In genomic region chr7:127007313-127008024, GRCm38 (mm10) we compare ENCODE assay signal across 10 mouse cellular contexts. TPM values are rescaled to one million over a fixed set of nuclear protein-coding genes. Genes with fewer than 3 reads are reported as not detected.
DNase-seq lines count a peak whose midpoint lies in the region; ATAC-seq and TF ChIP-seq lines count a peak whose summit lies in the region.
"Had no signal": no experiment of that assay in that cellular context is flagged by ENCODE, and none has a peak within 500 bp of the region (broad histone marks: within the 10 kb centered on the region; RNA-seq: fewer than 3 reads in every experiment).

No protein-coding gene starts in this region.

- H3K36me3 ChIP-seq in forebrain, embryonic 12.5 days (replicated peaks) = peaks cover 4% of the 10 kb centered on the region; the same call in 1 of the 2 replicates
- H3K36me3 ChIP-seq in forebrain, postnatal 0 days (ENCODE audit: insufficient read depth) = no peaks in the 10 kb centered on the region
- peaks cover 3% of the 10 kb centered on the region; the same call in 1 of the 2 replicates for H3K36me3 ChIP-seq in limb, embryonic 12.5 days
- H3K36me3 ChIP-seq in limb, embryonic 10.5 days = peaks cover 14% of the 10 kb centered on the region
- no peaks in the 10 kb centered on the region for H3K36me3 ChIP-seq in forebrain, embryonic 15.5 days
- H3K36me3 ChIP-seq in stomach, embryonic 16.5 days (ENCODE audit: control insufficient read depth, insufficient read depth, low read length) = no peaks in the 10 kb centered on the region

- no peak overlapping the region for H3K4me2 ChIP-seq in forebrain, embryonic 12.5 days
- no peak overlapping the region for H3K4me2 ChIP-seq in forebrain, postnatal 0 days (ENCODE audit: low read depth)
- H3K4me2 ChIP-seq in limb, embryonic 12.5 days = no peak overlapping the region
- no peak overlapping the region for H3K4me2 ChIP-seq in forebrain, embryonic 15.5 days (replicated peaks)
- no peak overlapping the region for H3K4me2 ChIP-seq in stomach, embryonic 16.5 days (ENCODE audit: low read depth, low read length)
- H3K4me2 ChIP-seq: heart, embryonic 15.5 days; midbrain, embryonic 13.5 days had no signal

- WGBS in forebrain, embryonic 12.5 days = 84% methylated on average over 6 of the region's 6 CpGs
- WGBS in forebrain, postnatal 0 days = 84% methylated on average over 6 of the region's 6 CpGs
- WGBS in limb, embryonic 12.5 days = 81% methylated on average over 6 of the region's 6 CpGs
- WGBS in limb, embryonic 10.5 days = 85% methylated on average over 6 of the region's 6 CpGs
- WGBS in forebrain, embryonic 15.5 days = 79% methylated on average over 6 of the region's 6 CpGs
- 83% methylated on average over 6 of the region's 6 CpGs for WGBS in stomach, embryonic 16.5 days

- TF ChIP-seq CTCF in forebrain, postnatal 0 days (IDR thresholded peaks at IDR 0.05; ENCODE audit: low read depth) = no peak

- no peak overlapping the region for H3K9ac ChIP-seq in forebrain, embryonic 12.5 days
- no peak overlapping the region for H3K9ac ChIP-seq in forebrain, postnatal 0 days
- H3K9ac ChIP-seq in limb, embryonic 12.5 days (replicated peaks) = peak overlapping the region; percentile 14; the same call in 1 of the 2 replicates
- no peak overlapping the region for H3K9ac ChIP-seq in forebrain, embryonic 15.5 days (replicated peaks)
- H3K9ac ChIP-seq in stomach, embryonic 16.5 days (ENCODE audit: low read length) = 0 out of 2 replicates have a peak overlapping the region, but pooled peaks have one; percentile 4
- H3K9ac ChIP-seq: heart, embryonic 15.5 days; midbrain, embryonic 13.5 days had no signal

- no peaks in the 10 kb centered on the region for H3K9me3 ChIP-seq in forebrain, embryonic 12.5 days
- no peaks in the 10 kb centered on the region for H3K9me3 ChIP-seq in forebrain, postnatal 0 days (ENCODE audit: low read length)
- no peaks in the 10 kb centered on the region for H3K9me3 ChIP-seq in limb, embryonic 12.5 days
- H3K9me3 ChIP-seq in limb, embryonic 10.5 days (replicated peaks) = no peaks in the 10 kb centered on the region
- no peaks in the 10 kb centered on the region for H3K9me3 ChIP-seq in forebrain, embryonic 15.5 days
- H3K9me3 ChIP-seq in stomach, embryonic 16.5 days (replicated peaks; ENCODE audit: control insufficient read depth, low read length) = no peaks in the 10 kb centered on the region
- H3K9me3 ChIP-seq: heart, embryonic 15.5 days; midbrain, embryonic 13.5 days had no signal

- DNase-seq in forebrain, postnatal 0 days = no peak
- no peak for DNase-seq in limb, embryonic 10.5 days (ENCODE audit: low spot score)
- DNase-seq in lung, adult 18-20 months = no peak
- DNase-seq: layer of hippocampus, postnatal 36 days had no signal

- no peak for ATAC-seq in forebrain, embryonic 12.5 days (ENCODE audit: low FRiP score)
- ATAC-seq in forebrain, postnatal 0 days = no peak
- no peak for ATAC-seq in limb, embryonic 12.5 days (ENCODE audit: insufficient number of reproducible peaks, insufficient read depth, low FRiP score, low TSS enrichment, low read depth)
- ATAC-seq in forebrain, embryonic 15.5 days (replicated peaks) = no peak
- ATAC-seq in stomach, embryonic 16.5 days (ENCODE audit: insufficient read depth, low FRiP score) = no peak

- peaks cover 11% of the 10 kb centered on the region for H3K4me1 ChIP-seq in forebrain, embryonic 12.5 days
- 0 out of 2 replicates have a peak, but pooled peaks cover 4% of the 10 kb centered on the region for H3K4me1 ChIP-seq in forebrain, postnatal 0 days (ENCODE audit: insufficient read depth)
- no peaks in the 10 kb centered on the region; the same call in 1 of the 2 replicates for H3K4me1 ChIP-seq in limb, embryonic 12.5 days (replicated peaks)
- no peaks in the 10 kb centered on the region; the same call in 1 of the 2 replicates for H3K4me1 ChIP-seq in limb, embryonic 10.5 days
- H3K4me1 ChIP-seq in forebrain, embryonic 15.5 days = peaks cover 15% of the 10 kb centered on the region
- peaks cover 19% of the 10 kb centered on the region for H3K4me1 ChIP-seq in stomach, embryonic 16.5 days (ENCODE audit: control insufficient read depth, insufficient read depth, low read length)
- H3K4me1 ChIP-seq: midbrain, embryonic 13.5 days had no signal

- H3K4me3 ChIP-seq in forebrain, embryonic 12.5 days (replicated peaks) = no peak overlapping the region
- no peak overlapping the region for H3K4me3 ChIP-seq in forebrain, postnatal 0 days (ENCODE audit: low read depth, low read length)
- no peak overlapping the region for H3K4me3 ChIP-seq in limb, embryonic 12.5 days (replicated peaks)
- no peak overlapping the region for H3K4me3 ChIP-seq in limb, embryonic 10.5 days
- no peak overlapping the region for H3K4me3 ChIP-seq in forebrain, embryonic 15.5 days
- no peak overlapping the region for H3K4me3 ChIP-seq in stomach, embryonic 16.5 days (replicated peaks; ENCODE audit: low read length)
- H3K4me3 ChIP-seq: heart, embryonic 15.5 days; midbrain, embryonic 13.5 days had no signal

- H3K27me3 ChIP-seq in forebrain, embryonic 12.5 days = no peaks in the 10 kb centered on the region
- H3K27me3 ChIP-seq in forebrain, postnatal 0 days (ENCODE audit: insufficient read depth, low read length) = no peaks in the 10 kb centered on the region
- no peaks in the 10 kb centered on the region for H3K27me3 ChIP-seq in limb, embryonic 12.5 days
- no peaks in the 10 kb centered on the region for H3K27me3 ChIP-seq in limb, embryonic 10.5 days (ENCODE audit: low read depth, poor library complexity, severe bottlenecking)
- no peaks in the 10 kb centered on the region for H3K27me3 ChIP-seq in forebrain, embryonic 15.5 days
- H3K27me3 ChIP-seq in stomach, embryonic 16.5 days (ENCODE audit: control insufficient read depth, insufficient read depth, low read length) = no peaks in the 10 kb centered on the region
- H3K27me3 ChIP-seq: heart, embryonic 15.5 days; midbrain, embryonic 13.5 days had no signal

- H3K27ac ChIP-seq in forebrain, embryonic 12.5 days = 0 out of 2 replicates have a peak overlapping the region, but pooled peaks have one; percentile 78
- H3K27ac ChIP-seq in forebrain, postnatal 0 days (ENCODE audit: low read depth, low read length) = no peak overlapping the region
- no peak overlapping the region for H3K27ac ChIP-seq in limb, embryonic 12.5 days
- H3K27ac ChIP-seq in limb, embryonic 10.5 days = no peak overlapping the region
- peak overlapping the region; percentile 92 for H3K27ac ChIP-seq in forebrain, embryonic 15.5 days (replicated peaks)
- H3K27ac ChIP-seq in stomach, embryonic 16.5 days (ENCODE audit: low read length) = peak overlapping the region; percentile 86; the same call in 1 of the 2 replicates

RNA-seq across cellular contexts. Expression of gene Mvp, which starts 7.0 kb away (rescaled TPM):
- 4.2 and 4.6 TPM in 2 replicates for polyA plus RNA-seq in forebrain, embryonic 12.5 days (2016; fragmentation: Nextera tagmentation; extraction: Ambion mirVana)
- total RNA-seq in forebrain, postnatal 0 days (2014; rRNA removed) = 4.8 and 6.9 TPM in 2 replicates
- 3.3 and 3.4 TPM in 2 replicates for polyA plus RNA-seq in forebrain, postnatal 0 days (2015; fragmentation: Nextera tagmentation; extraction: Ambion mirVana)
- polyA plus RNA-seq in limb, embryonic 12.5 days (2016; fragmentation: Nextera tagmentation; extraction: Ambion mirVana) = 4.1 and 4.6 TPM in 2 replicates
- 3.3 and 4.0 TPM in 2 replicates for polyA plus RNA-seq in limb, embryonic 10.5 days (2016; fragmentation: Nextera tagmentation; extraction: Ambion mirVana)
- 3.0 and 3.5 TPM in 2 replicates for polyA plus RNA-seq in forebrain, embryonic 15.5 days (2015; fragmentation: Nextera tagmentation; extraction: Ambion mirVana)
- 28.0 and 28.3 TPM in 2 replicates for polyA plus RNA-seq in stomach, embryonic 16.5 days (2015; fragmentation: Nextera tagmentation; extraction: Ambion mirVana)

RNA-seq across cellular contexts. Expression of gene Pagr1b, which starts 8.8 kb away (rescaled TPM):
- polyA plus RNA-seq in forebrain, embryonic 12.5 days (2016; fragmentation: Nextera tagmentation; extraction: Ambion mirVana) = 0.38 and 0.56 TPM in 2 replicates
- total RNA-seq in forebrain, postnatal 0 days (2014; rRNA removed) = 3.8 TPM in 1 of 2 replicates, not detected in the other
- 1.0 TPM in 1 of 2 replicates, not detected in the other for polyA plus RNA-seq in forebrain, postnatal 0 days (2015; fragmentation: Nextera tagmentation; extraction: Ambion mirVana)
- 0.42 and 0.59 TPM in 2 replicates for polyA plus RNA-seq in limb, embryonic 12.5 days (2016; fragmentation: Nextera tagmentation; extraction: Ambion mirVana)
- polyA plus RNA-seq in limb, embryonic 10.5 days (2016; fragmentation: Nextera tagmentation; extraction: Ambion mirVana) = 0.90 TPM in 1 of 2 replicates, not detected in the other
- polyA plus RNA-seq in forebrain, embryonic 15.5 days (2015; fragmentation: Nextera tagmentation; extraction: Ambion mirVana) = not detected in 2 replicates
- polyA plus RNA-seq in stomach, embryonic 16.5 days (2015; fragmentation: Nextera tagmentation; extraction: Ambion mirVana) = 0.36 TPM in 1 of 2 replicates, not detected in the other
- polyA plus RNA-seq: heart, embryonic 15.5 days had no signal

RNA-seq across cellular contexts. Expression of gene Pagr1a, which starts 9.7 kb away (rescaled TPM):
- polyA plus RNA-seq in forebrain, embryonic 12.5 days (2016; fragmentation: Nextera tagmentation; extraction: Ambion mirVana) = 51.4 and 66.8 TPM in 2 replicates
- 19.2 and 21.9 TPM in 2 replicates for total RNA-seq in forebrain, postnatal 0 days (2014; rRNA removed)
- 18.1 and 31.6 TPM in 2 replicates for polyA plus RNA-seq in forebrain, postnatal 0 days (2015; fragmentation: Nextera tagmentation; extraction: Ambion mirVana)
- polyA plus RNA-seq in limb, embryonic 12.5 days (2016; fragmentation: Nextera tagmentation; extraction: Ambion mirVana) = 33.0 and 34.4 TPM in 2 replicates
- polyA plus RNA-seq in limb, embryonic 10.5 days (2016; fragmentation: Nextera tagmentation; extraction: Ambion mirVana) = 88.5 and 95.0 TPM in 2 replicates
- 32.2 and 40.4 TPM in 2 replicates for polyA plus RNA-seq in forebrain, embryonic 15.5 days (2015; fragmentation: Nextera tagmentation; extraction: Ambion mirVana)
- polyA plus RNA-seq in stomach, embryonic 16.5 days (2015; fragmentation: Nextera tagmentation; extraction: Ambion mirVana) = 43.5 and 56.6 TPM in 2 replicates

RNA-seq across cellular contexts. Expression of gene Gm42742, which starts 13.4 kb away (rescaled TPM):
- polyA plus RNA-seq in forebrain, embryonic 12.5 days (2016; fragmentation: Nextera tagmentation; extraction: Ambion mirVana) = 53.3 and 75.4 TPM in 2 replicates
- total RNA-seq in forebrain, postnatal 0 days (2014; rRNA removed) = 49.1 and 53.6 TPM in 2 replicates
- polyA plus RNA-seq in forebrain, postnatal 0 days (2015; fragmentation: Nextera tagmentation; extraction: Ambion mirVana) = 36.7 and 42.2 TPM in 2 replicates
- 73.7 and 81.2 TPM in 2 replicates for polyA plus RNA-seq in limb, embryonic 12.5 days (2016; fragmentation: Nextera tagmentation; extraction: Ambion mirVana)
- polyA plus RNA-seq in limb, embryonic 10.5 days (2016; fragmentation: Nextera tagmentation; extraction: Ambion mirVana) = 30.8 and 44.7 TPM in 2 replicates
- 67.9 and 75.6 TPM in 2 replicates for polyA plus RNA-seq in forebrain, embryonic 15.5 days (2015; fragmentation: Nextera tagmentation; extraction: Ambion mirVana)
- 31.1 and 39.0 TPM in 2 replicates for polyA plus RNA-seq in stomach, embryonic 16.5 days (2015; fragmentation: Nextera tagmentation; extraction: Ambion mirVana)

RNA-seq across cellular contexts. Expression of gene Prrt2, which starts 13.5 kb away (rescaled TPM):
- polyA plus RNA-seq in forebrain, embryonic 12.5 days (2016; fragmentation: Nextera tagmentation; extraction: Ambion mirVana) = 5.0 and 6.5 TPM in 2 replicates
- total RNA-seq in forebrain, postnatal 0 days (2014; rRNA removed) = 68.2 and 77.8 TPM in 2 replicates
- polyA plus RNA-seq in forebrain, postnatal 0 days (2015; fragmentation: Nextera tagmentation; extraction: Ambion mirVana) = 84.1 and 84.3 TPM in 2 replicates
- 3.1 and 6.4 TPM in 2 replicates for polyA plus RNA-seq in limb, embryonic 12.5 days (2016; fragmentation: Nextera tagmentation; extraction: Ambion mirVana)
- 2.9 and 4.4 TPM in 2 replicates for polyA plus RNA-seq in limb, embryonic 10.5 days (2016; fragmentation: Nextera tagmentation; extraction: Ambion mirVana)
- polyA plus RNA-seq in forebrain, embryonic 15.5 days (2015; fragmentation: Nextera tagmentation; extraction: Ambion mirVana) = 18.0 and 19.8 TPM in 2 replicates
- 8.5 and 9.6 TPM in 2 replicates for polyA plus RNA-seq in stomach, embryonic 16.5 days (2015; fragmentation: Nextera tagmentation; extraction: Ambion mirVana)

Comparison
In these comparisons a context has a peak if more than half of its experiments do, and no peak if none do; other contexts are left out.
1. H3K27ac ChIP-seq: peak in forebrain, embryonic 12.5 days (single experiment), forebrain, embryonic 15.5 days (single experiment) and stomach, embryonic 16.5 days (single experiment); none in forebrain, postnatal 0 days (single experiment), limb, embryonic 12.5 days (single experiment) and limb, embryonic 10.5 days (single experiment).
2. H3K9ac ChIP-seq: peak in limb, embryonic 12.5 days (single experiment) and stomach, embryonic 16.5 days (single experiment); none in forebrain, embryonic 12.5 days (single experiment), forebrain, postnatal 0 days (single experiment) and forebrain, embryonic 15.5 days (single experiment).